Mouse (Mus musculus) right cerebral cortex, postnatal 14 days (tissue): ENCODE measurements around the gene Pdhb.
"Not testable (repeated sequence)": the region's sequence is repeated elsewhere in the genome, so short reads cannot be mapped to it uniquely, and the experiment has no call there.

ENCODE experiments used
- DNase-seq: peaks from one replicate; pipeline ENCODE4 v3.0.0; 2022

Pdhb gene

GRCm38 (mm10) chr14:8186278-8187045 lies 13.6 kb upstream of the Pdhb start:
- DNase-seq: peak; percentile 59

- DNase-seq: no peak
Observed at GRCm38 (mm10) chr14:8183330-8183729, 10.5 kb upstream of the Pdhb start.

- no peak for DNase-seq
Observed at GRCm38 (mm10) chr14:8180371-8181035, 7.7 kb upstream of the Pdhb start.

GRCm38 (mm10) chr14:8176251-8176650 lies 3.4 kb upstream of the Pdhb start:
- no peak for DNase-seq

- no peak for DNase-seq
Observed at GRCm38 (mm10) chr14:8174634-8175033, 1.8 kb upstream of the Pdhb start.

GRCm38 (mm10) chr14:8173542-8174250 lies 871 bp upstream of the Pdhb start:
- not testable (repeated sequence) for DNase-seq

GRCm38 (mm10) chr14:8164463-8164862 lies 8.4 kb downstream of the Pdhb start:
- DNase-seq: no peak

GRCm38 (mm10) chr14:8161777-8162176 lies 11.0 kb downstream of the Pdhb start:
- peak; percentile 55 for DNase-seq

- no peak for DNase-seq
Observed at GRCm38 (mm10) chr14:8159141-8159540, 13.7 kb downstream of the Pdhb start.

GRCm38 (mm10) chr14:8158721-8159120 lies 14.1 kb downstream of the Pdhb start:
- DNase-seq: no peak

GRCm38 (mm10) chr14:8156947-8157346 lies 15.9 kb downstream of the Pdhb start:
- DNase-seq: no peak

GRCm38 (mm10) chr14:8154072-8154471 lies 18.8 kb downstream of the Pdhb start:
- DNase-seq: no peak

- DNase-seq: no peak
Observed at GRCm38 (mm10) chr14:8151757-8152156, 21.1 kb downstream of the Pdhb start.

- DNase-seq: no peak
Observed at GRCm38 (mm10) chr14:8148842-8149241, 24.0 kb downstream of the Pdhb start.

GRCm38 (mm10) chr14:8146611-8147223 lies 26.1 kb downstream of the Pdhb start:
- no peak for DNase-seq

- DNase-seq: no peak
Observed at GRCm38 (mm10) chr14:8145594-8146558, 26.9 kb downstream of the Pdhb start.

- DNase-seq: no peak
Observed at GRCm38 (mm10) chr14:8141131-8141530, 31.7 kb downstream of the Pdhb start.

- DNase-seq: no peak
Observed at GRCm38 (mm10) chr14:8139724-8140710, 32.8 kb downstream of the Pdhb start.

- no peak for DNase-seq
Observed at GRCm38 (mm10) chr14:8135130-8135529, 37.7 kb downstream of the Pdhb start.

- DNase-seq: no peak
Observed at GRCm38 (mm10) chr14:8134234-8134633, 38.6 kb downstream of the Pdhb start.

GRCm38 (mm10) chr14:8132789-8133188 lies 40.0 kb downstream of the Pdhb start:
- DNase-seq: no peak
